Mouse (Mus musculus) cerebellum, adult (tissue): ENCODE results near the gene Gm3138.
"Not testable (repeated sequence)": the region's sequence is repeated elsewhere in the genome, so short reads cannot be mapped to it uniquely, and the experiment has no call there.

ENCODE experiments used
- ATAC-seq: cut with Nextera tagmentation; 2 replicates; pipeline ENCODE4 v1.9.2; 2017; ENCODE audit warnings: mild to moderate bottlenecking, moderate library complexity, mixed read lengths; ENCODE audit not compliant: insufficient number of reproducible peaks, low FRiP score, low TSS enrichment

Gm3138 gene

DNA sequence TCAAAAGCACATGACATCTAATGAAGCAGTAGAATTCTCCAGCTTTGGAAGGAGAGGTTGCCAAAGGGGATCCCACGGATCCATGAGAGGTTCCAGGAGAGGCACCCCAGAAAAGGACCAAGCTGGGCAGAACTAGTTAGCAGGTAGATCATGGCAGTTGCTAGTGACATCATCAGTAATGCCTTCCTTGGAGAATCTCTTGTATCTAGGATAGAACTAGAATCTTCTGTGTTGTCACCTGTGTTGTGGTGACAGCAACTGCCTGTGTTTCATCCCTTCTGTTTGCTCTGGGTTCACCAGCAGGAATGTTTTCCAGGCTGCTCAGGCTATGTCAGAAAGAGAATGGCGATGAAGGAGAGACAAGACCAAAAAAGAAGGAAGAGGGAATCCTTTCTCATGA is at the start of gene Gm3138:
Gene Gm3138, plus strand, starts transcription at position 301 of the 400 bp plus-strand sequence.
- not testable (repeated sequence) for ATAC-seq

DNA sequence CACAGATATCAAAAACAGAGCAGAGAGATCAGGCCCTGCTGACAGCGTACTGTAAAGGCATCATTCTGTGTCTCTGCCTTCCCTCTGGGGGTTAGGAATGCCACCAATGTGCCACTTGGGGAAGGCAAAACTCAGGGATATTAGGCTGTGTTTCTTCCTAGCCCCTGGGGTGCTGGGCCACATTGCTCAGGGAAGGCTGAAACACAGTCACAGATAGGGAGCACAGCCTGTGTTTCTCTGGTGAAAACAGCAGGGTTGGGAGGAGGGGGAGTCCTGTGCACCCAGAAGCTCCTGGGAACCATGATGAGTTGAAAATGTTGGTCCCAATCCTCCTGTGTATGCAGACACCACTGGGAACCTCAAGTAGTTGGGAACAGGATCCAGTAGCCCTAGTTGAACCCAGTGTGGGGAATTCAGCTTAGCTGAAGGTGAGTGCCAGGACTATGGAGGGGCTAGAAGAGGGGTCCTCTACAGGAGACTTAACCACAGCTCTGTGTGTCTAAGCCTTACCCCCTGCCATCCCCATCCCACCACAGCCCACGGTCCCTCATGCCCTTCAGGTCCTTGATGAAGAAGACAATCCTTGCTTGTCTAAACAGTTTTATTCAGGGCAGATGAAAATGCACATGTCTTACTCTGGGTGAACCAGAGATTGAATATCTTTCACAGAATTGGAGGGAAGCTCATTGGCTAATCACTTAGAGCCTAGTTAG is 20.0 kb downstream of the Gm3138 start:
- not testable (repeated sequence) for ATAC-seq

DNA sequence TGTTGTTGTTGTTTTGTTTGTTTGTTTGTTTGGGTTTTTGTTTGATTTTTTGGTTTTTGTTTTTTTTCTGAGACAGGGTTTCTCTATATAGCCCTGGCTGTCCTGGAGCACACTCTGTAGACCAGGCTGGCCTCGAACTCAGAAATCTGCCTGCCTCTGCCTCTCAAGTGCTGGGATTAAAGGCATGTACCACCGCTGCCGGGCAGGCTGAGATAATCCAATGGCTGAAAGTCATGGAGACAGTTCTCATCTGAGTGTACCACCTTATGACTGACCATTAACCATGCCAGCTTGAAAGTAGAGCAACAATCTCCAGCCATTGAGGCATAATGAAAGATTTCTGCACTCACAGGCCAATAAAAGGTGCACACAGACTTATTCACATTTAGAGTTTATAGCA is 30.4 kb downstream of the Gm3138 start:
- ATAC-seq: not testable (repeated sequence)
